29 mouse cellular contexts compared by ENCODE assay signal in the genomic region with DNA sequence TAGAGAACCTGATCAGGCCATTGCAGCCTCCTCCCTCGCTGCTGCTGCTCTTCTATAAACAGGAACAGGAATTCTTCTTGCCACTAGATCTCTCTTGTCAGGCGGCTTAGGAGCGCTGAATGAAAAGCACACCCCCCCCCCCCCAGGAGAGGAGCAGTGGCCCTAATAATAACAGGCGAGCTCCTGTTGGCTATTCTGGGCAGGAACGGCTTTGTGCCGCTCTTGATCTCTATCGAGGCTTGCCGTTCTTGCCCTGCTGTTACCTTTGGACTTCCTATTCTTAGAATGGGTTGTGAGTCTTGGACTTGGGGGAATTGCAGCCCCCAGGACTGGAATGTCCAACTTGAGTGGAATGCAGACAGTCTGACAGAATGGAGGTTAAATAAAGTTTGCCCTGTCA. TPM values are rescaled to one million over a fixed set of nuclear protein-coding genes. Genes with fewer than 3 reads are reported as not detected.
DNase-seq lines count a peak whose midpoint lies in the region; ATAC-seq and TF ChIP-seq lines count a peak whose summit lies in the region.
"Had no signal": no experiment of that assay in that cellular context is flagged by ENCODE, and none has a peak within 500 bp of the region (broad histone marks: within the 10 kb centered on the region; RNA-seq: fewer than 3 reads in every experiment).

No protein-coding gene starts in this region.

- peaks cover 36% of the 10 kb centered on the region for H3K4me1 ChIP-seq in heart, embryonic 12.5 days (replicated peaks)
- H3K4me1 ChIP-seq in heart, postnatal 0 days (ENCODE audit: control insufficient read depth, insufficient read depth), result peaks cover 27% of the 10 kb centered on the region; the same call in 1 of the 2 replicates
- no peaks in the 10 kb centered on the region for H3K4me1 ChIP-seq in hindbrain, postnatal 0 days (ENCODE audit: insufficient read depth, low read length)
- H3K4me1 ChIP-seq: embryonic facial prominence, embryonic 12.5 days; forebrain, embryonic 10.5 days; forebrain, embryonic 15.5 days; kidney, embryonic 15.5 days; liver, embryonic 12.5 days; midbrain, embryonic 13.5 days had no signal

- H3K27ac ChIP-seq in gastrocnemius, adult 2 months, result peak overlapping the region; percentile 70
- H3K27ac ChIP-seq in heart, embryonic 12.5 days (ENCODE audit: poor library complexity, severe bottlenecking), result peak overlapping the region; percentile 81
- peak overlapping the region; percentile 32 for H3K27ac ChIP-seq in heart, postnatal 0 days (ENCODE audit: low read depth)
- H3K27ac ChIP-seq in hindbrain, postnatal 0 days, result no peak overlapping the region
- H3K27ac ChIP-seq: embryonic facial prominence, embryonic 12.5 days; forebrain, embryonic 10.5 days; forebrain, embryonic 15.5 days; hindbrain, embryonic 14.5 days; kidney, embryonic 15.5 days; left cerebral cortex, adult 2 months; limb, embryonic 13.5 days; liver, embryonic 12.5 days; macrophage; midbrain, embryonic 13.5 days had no signal

- peak; percentile 76 for ATAC-seq in heart, embryonic 12.5 days (ENCODE audit: insufficient number of reproducible peaks, low FRiP score)
- peak; percentile 75 for ATAC-seq in heart, postnatal 0 days (ENCODE audit: insufficient read depth, low read depth)
- no peak for ATAC-seq in hindbrain, postnatal 0 days
- ATAC-seq: forebrain, embryonic 15.5 days; inflammation-experienced regulatory T-cells, adult 6 months; liver, embryonic 12.5 days; liver, postnatal 0 days; lung, postnatal 0 days; midbrain, embryonic 13.5 days; Patski had no signal

- no peaks in the 10 kb centered on the region for H3K9me3 ChIP-seq in heart, embryonic 12.5 days (replicated peaks)
- H3K9me3 ChIP-seq in heart, postnatal 0 days (replicated peaks; ENCODE audit: control insufficient read depth, low read length), result no peaks in the 10 kb centered on the region
- H3K9me3 ChIP-seq in hindbrain, postnatal 0 days (ENCODE audit: low read length), result no peaks in the 10 kb centered on the region
- H3K9me3 ChIP-seq: embryonic facial prominence, embryonic 12.5 days; forebrain, embryonic 10.5 days; forebrain, embryonic 15.5 days; kidney, embryonic 15.5 days; limb, embryonic 13.5 days; liver, embryonic 12.5 days; midbrain, embryonic 13.5 days had no signal

- TF ChIP-seq EP300 in heart, postnatal 0 days (IDR thresholded peaks at IDR 0.05; ENCODE audit: low read depth), result no peak

- WGBS in heart, embryonic 12.5 days, result 23% methylated on average over 8 of the region's 8 CpGs
- 20% methylated on average over 8 of the region's 8 CpGs for WGBS in heart, postnatal 0 days
- WGBS in hindbrain, postnatal 0 days, result 83% methylated on average over 8 of the region's 8 CpGs

- no peak overlapping the region for H3K9ac ChIP-seq in heart, embryonic 12.5 days
- no peak overlapping the region for H3K9ac ChIP-seq in heart, postnatal 0 days (replicated peaks; ENCODE audit: low read depth, low read length)
- no peak overlapping the region for H3K9ac ChIP-seq in hindbrain, postnatal 0 days (replicated peaks; ENCODE audit: low read length)
- H3K9ac ChIP-seq: embryonic facial prominence, embryonic 12.5 days; forebrain, embryonic 15.5 days; hindbrain, embryonic 14.5 days; kidney, embryonic 15.5 days; limb, embryonic 13.5 days; liver, embryonic 12.5 days; liver, postnatal 0 days; midbrain, embryonic 13.5 days had no signal

- H3K27me3 ChIP-seq in heart, embryonic 12.5 days (replicated peaks), result no peaks in the 10 kb centered on the region
- H3K27me3 ChIP-seq in heart, postnatal 0 days (ENCODE audit: control insufficient read depth, insufficient read depth, low read length), result no peaks in the 10 kb centered on the region
- no peaks in the 10 kb centered on the region for H3K27me3 ChIP-seq in hindbrain, postnatal 0 days (ENCODE audit: insufficient read depth, low read length)
- H3K27me3 ChIP-seq: embryonic facial prominence, embryonic 12.5 days; forebrain, embryonic 15.5 days; kidney, embryonic 15.5 days; limb, embryonic 13.5 days; liver, embryonic 12.5 days; midbrain, embryonic 13.5 days; Patski had no signal

- H3K4me2 ChIP-seq in heart, embryonic 12.5 days, result peak overlapping the region; percentile 39
- H3K4me2 ChIP-seq in heart, postnatal 0 days (ENCODE audit: low read depth, low read length), result no peak overlapping the region
- H3K4me2 ChIP-seq in hindbrain, postnatal 0 days (ENCODE audit: low read depth, low read length), result no peak overlapping the region
- H3K4me2 ChIP-seq: embryonic facial prominence, embryonic 12.5 days; forebrain, embryonic 15.5 days; hindbrain, embryonic 14.5 days; kidney, embryonic 15.5 days; limb, embryonic 13.5 days; liver, embryonic 12.5 days; midbrain, embryonic 13.5 days had no signal

- peak overlapping the region; percentile 13; the same call in 1 of the 2 replicates for H3K4me3 ChIP-seq in gastrocnemius, adult 2 months
- no peak overlapping the region for H3K4me3 ChIP-seq in heart, embryonic 12.5 days
- no peak overlapping the region for H3K4me3 ChIP-seq in heart, postnatal 0 days (ENCODE audit: low read depth, low read length)
- H3K4me3 ChIP-seq in hindbrain, postnatal 0 days (ENCODE audit: low read length), result no peak overlapping the region
- H3K4me3 ChIP-seq: embryonic facial prominence, embryonic 12.5 days; forebrain, embryonic 10.5 days; forebrain, embryonic 15.5 days; kidney, embryonic 15.5 days; left cerebral cortex, adult 2 months; limb, embryonic 13.5 days; liver, embryonic 12.5 days; midbrain, embryonic 13.5 days had no signal

- TF ChIP-seq CTCF in gastrocnemius, adult 2 months (IDR thresholded peaks at IDR 0.05), result no peak
- no peak for TF ChIP-seq CTCF in heart, postnatal 0 days (IDR thresholded peaks at IDR 0.05; ENCODE audit: low read depth)
- no peak for TF ChIP-seq CTCF in hindbrain, postnatal 0 days (IDR thresholded peaks at IDR 0.05; ENCODE audit: low read depth)

- peak; percentile 46 for DNase-seq in gastrocnemius, adult 2 months
- no peak for DNase-seq in gastrocnemius, postnatal 4 days (ENCODE audit: low spot score in 2 of 2)
- DNase-seq in heart, adult 9 months (ENCODE audit: low spot score in 2 of 2), result peak; percentile 13 to 29
- DNase-seq in heart, postnatal 0 days (ENCODE audit: low spot score), result peak; percentile 45
- DNase-seq in hindbrain, postnatal 0 days (ENCODE audit: low spot score), result no peak
- DNase-seq in cerebellum, adult 9-11 months, result no peak
- no peak for DNase-seq in urinary bladder, postnatal 14 days (ENCODE audit: low spot score)
- DNase-seq: adrenal gland, postnatal 10 days; cerebellum, adult 8-10 months; cerebellum, postnatal 36 days; gastrocnemius, postnatal 25 days; kidney, adult 18-20 months; kidney, postnatal 25 days; liver, postnatal 0 days; thymus, postnatal 14 days had no signal

- peaks cover 42% of the 10 kb centered on the region for H3K36me3 ChIP-seq in heart, embryonic 12.5 days
- peaks cover 37% of the 10 kb centered on the region for H3K36me3 ChIP-seq in heart, postnatal 0 days (replicated peaks; ENCODE audit: control insufficient read depth, insufficient read depth, low read length)
- H3K36me3 ChIP-seq in hindbrain, postnatal 0 days (ENCODE audit: insufficient read depth, low read length), result peaks cover 34% of the 10 kb centered on the region

- intact Hi-C loops in gastrocnemius, adult 2 months (cut with DNase I), result no loop called here

RNA-seq across cellular contexts. Expression of gene Snx19, which starts 33.6 kb away (rescaled TPM):
- total RNA-seq in gastrocnemius, adult 2 months (2021), result 10 to 100 TPM; 20.9 to 22.7 TPM
- 10 to 100 TPM; 20.4 TPM for total RNA-seq in gastrocnemius, postnatal 4 days (2021)
- polyA plus RNA-seq in heart, embryonic 12.5 days (2016; fragmentation: Nextera tagmentation; extraction: Ambion mirVana), result 21.4 and 22.2 TPM in 2 replicates
- 19.9 and 20.8 TPM in 2 replicates for total RNA-seq in heart, postnatal 0 days (2014; rRNA removed; ENCODE audit: low replicate concordance)
- polyA plus RNA-seq in heart, postnatal 0 days (2015; fragmentation: Nextera tagmentation; extraction: Ambion mirVana), result 9.9 and 12.0 TPM in 2 replicates
- 28.6 and 30.8 TPM in 2 replicates for total RNA-seq in hindbrain, postnatal 0 days (2014; rRNA removed)
- polyA plus RNA-seq in hindbrain, postnatal 0 days (2015; fragmentation: Nextera tagmentation; extraction: Ambion mirVana), result 18.1 and 18.4 TPM in 2 replicates

Comparison
In these comparisons a context has a peak if more than half of its experiments do, and no peak if none do; other contexts are left out.
1. DNase-seq: peak in gastrocnemius, adult 2 months (single experiment), heart, adult 9 months (2 of 2) and heart, postnatal 0 days (single experiment); none in gastrocnemius, postnatal 4 days (0 of 2), hindbrain, postnatal 0 days (single experiment), cerebellum, adult 9-11 months (single experiment) and urinary bladder, postnatal 14 days (single experiment).